Mouse (Mus musculus): Measurements from ENCODE around the gene Cdkn1a.

DNA sequence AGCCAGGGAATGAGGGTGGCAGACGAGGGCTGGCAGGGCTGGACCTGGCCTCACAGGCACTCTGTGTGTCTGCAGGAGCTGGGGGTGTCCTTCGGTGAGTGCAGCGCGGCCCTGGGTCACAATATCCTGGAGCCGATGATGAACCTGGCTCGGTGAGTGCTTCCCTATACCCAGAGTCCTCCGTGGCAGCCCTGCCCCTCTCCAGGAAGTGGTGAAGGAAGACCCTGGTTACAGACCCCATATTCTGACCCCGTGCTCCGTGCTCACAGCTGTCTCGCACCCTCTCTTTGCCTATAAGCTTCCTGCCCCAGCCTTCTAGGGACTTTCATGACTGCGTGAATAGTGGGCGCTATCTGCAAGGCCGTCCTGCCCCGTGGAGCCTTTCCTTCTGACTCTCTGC, 56.5 kb downstream of the Cdkn1a start:
- no peak for TF ChIP-seq CTCF (IDR thresholded peaks at IDR 0.05; ENCODE audit: borderline replicate concordance, control insufficient read depth, extremely low read depth, insufficient read depth, low read length, poor library complexity)
- TF ChIP-seq POLR2A (IDR thresholded peaks at IDR 0.05; ENCODE audit: control insufficient read depth, extremely low read depth, insufficient read depth, low read length, poor library complexity): no peak
